Comparison of ENCODE assay signal across 8 mouse cellular contexts in the genomic region with DNA sequence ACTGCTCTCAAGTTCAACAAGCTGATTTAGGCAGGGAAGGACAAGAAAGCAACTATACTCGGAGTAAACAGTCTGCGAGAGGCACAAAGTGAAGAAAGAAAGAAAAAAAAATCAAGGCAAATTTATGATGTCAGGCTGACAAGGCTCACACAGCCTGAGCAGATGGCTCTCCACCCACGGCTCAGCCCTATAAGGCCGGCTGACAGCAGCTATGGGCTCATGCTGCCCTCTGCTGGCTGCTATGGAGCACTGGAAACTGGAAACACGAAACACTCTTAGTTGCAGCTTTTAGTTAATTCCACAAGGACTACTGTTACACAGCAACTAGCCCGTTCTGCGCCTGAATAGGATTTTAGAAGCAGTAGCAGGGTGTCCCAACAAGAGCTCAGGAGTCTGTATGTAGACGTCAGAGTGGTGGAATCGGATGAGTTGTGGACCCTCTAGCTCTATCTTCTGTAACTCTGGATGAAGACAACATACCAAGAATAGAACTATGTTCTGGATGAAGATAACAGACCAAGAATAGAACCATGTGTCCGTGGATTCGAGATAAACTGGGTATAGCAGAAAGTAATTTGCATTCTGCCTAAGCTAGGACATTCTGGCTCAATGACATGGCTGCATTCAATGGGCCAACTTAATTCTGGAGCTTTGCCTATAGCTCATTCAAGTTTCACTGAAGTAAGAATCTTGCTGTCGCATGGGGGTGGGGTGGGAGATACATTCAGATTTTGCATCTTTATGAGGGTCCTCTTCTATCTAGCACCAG. TPM values are rescaled to one million over a fixed set of nuclear protein-coding genes. Genes with fewer than 3 reads are reported as not detected.
DNase-seq lines count a peak whose midpoint lies in the region; ATAC-seq and TF ChIP-seq lines count a peak whose summit lies in the region.

No protein-coding gene starts in this region.

- H3K4me2 ChIP-seq in limb, embryonic 11.5 days (ENCODE audit: low read depth, severe bottlenecking), result no peak overlapping the region
- no peak overlapping the region for H3K4me2 ChIP-seq in midbrain, embryonic 13.5 days (replicated peaks)

- peak; percentile 99 for TF ChIP-seq CTCF in heart, adult 2 months (IDR thresholded peaks at IDR 0.05)

- H3K79me2 ChIP-seq in heart, adult 2 months (replicated peaks; ENCODE audit: control insufficient read depth, insufficient read depth, low read length), result no peaks in the 10 kb centered on the region

- TF ChIP-seq EP300 in heart, adult 2 months (IDR thresholded peaks at IDR 0.05; ENCODE audit: insufficient read depth, low read depth, low read length), result peak; percentile 95

- H3K4me3 ChIP-seq in embryonic facial prominence, embryonic 10.5 days, result no peak overlapping the region
- no peak overlapping the region for H3K4me3 ChIP-seq in heart, adult 2 months
- no peak overlapping the region for H3K4me3 ChIP-seq in limb, embryonic 11.5 days (ENCODE audit: low read depth, low read length)
- no peak overlapping the region for H3K4me3 ChIP-seq in midbrain, embryonic 13.5 days (replicated peaks)

- no peak for TF ChIP-seq POLR2A in heart, adult 2 months (IDR thresholded peaks at IDR 0.05; ENCODE audit: insufficient read depth, low read depth, low read length)

- no peaks in the 10 kb centered on the region for H3K27me3 ChIP-seq in embryonic facial prominence, embryonic 10.5 days (replicated peaks; ENCODE audit: low read depth, poor library complexity, severe bottlenecking)
- H3K27me3 ChIP-seq in heart, adult 2 months (ENCODE audit: control insufficient read depth, insufficient read depth, low read length), result no peaks in the 10 kb centered on the region
- no peaks in the 10 kb centered on the region for H3K27me3 ChIP-seq in limb, embryonic 11.5 days (ENCODE audit: control insufficient read depth, insufficient read depth, low read length)
- H3K27me3 ChIP-seq in midbrain, embryonic 13.5 days, result no peaks in the 10 kb centered on the region

- H3K27ac ChIP-seq in embryonic facial prominence, embryonic 10.5 days (replicated peaks), result no peak overlapping the region
- peak overlapping the region; percentile 47 for H3K27ac ChIP-seq in heart, adult 2 months
- no peak overlapping the region for H3K27ac ChIP-seq in limb, embryonic 11.5 days (replicated peaks; ENCODE audit: low read depth, low read length)
- H3K27ac ChIP-seq in midbrain, embryonic 13.5 days, result 0 out of 2 replicates have a peak overlapping the region, but pooled peaks have one; percentile 42

- H3K9ac ChIP-seq in heart, adult 2 months (ENCODE audit: low read depth, low read length), result no peak overlapping the region
- no peak overlapping the region for H3K9ac ChIP-seq in limb, embryonic 11.5 days (ENCODE audit: low read length)
- no peak overlapping the region for H3K9ac ChIP-seq in midbrain, embryonic 13.5 days (replicated peaks)

- H3K9me3 ChIP-seq in embryonic facial prominence, embryonic 10.5 days, result no peaks in the 10 kb centered on the region
- H3K9me3 ChIP-seq in limb, embryonic 11.5 days (ENCODE audit: control insufficient read depth, low read length), result no peaks in the 10 kb centered on the region
- no peaks in the 10 kb centered on the region for H3K9me3 ChIP-seq in midbrain, embryonic 13.5 days

- H3K36me3 ChIP-seq in embryonic facial prominence, embryonic 10.5 days (replicated peaks), result no peaks in the 10 kb centered on the region
- no peaks in the 10 kb centered on the region for H3K36me3 ChIP-seq in heart, adult 2 months (ENCODE audit: control insufficient read depth, insufficient read depth, low read length)
- no peaks in the 10 kb centered on the region for H3K36me3 ChIP-seq in limb, embryonic 11.5 days (ENCODE audit: control insufficient read depth, insufficient read depth, low read length)
- peaks cover 38% of the 10 kb centered on the region for H3K36me3 ChIP-seq in midbrain, embryonic 13.5 days

- peak; percentile 85 for ATAC-seq in limb, embryonic 11.5 days (ENCODE audit: insufficient number of reproducible peaks, low FRiP score, low TSS enrichment, low read depth)
- peak; percentile 88 for ATAC-seq in midbrain, embryonic 13.5 days

- intact Hi-C loops in heart, adult 2 months (cut with DNase I), result loop anchor here (1.0 to 10.0 kb wide), 6 partner anchors 182 to 655 kb away; no protein-coding TSS in a partner anchor

- 28% methylated on average over 12 of the region's 12 CpGs for WGBS in embryonic facial prominence, embryonic 10.5 days
- 8% methylated on average over 12 of the region's 12 CpGs for WGBS in heart, adult 2 months
- WGBS in limb, embryonic 11.5 days, result 27% methylated on average over 12 of the region's 12 CpGs
- WGBS in midbrain, embryonic 13.5 days, result 24% methylated on average over 12 of the region's 12 CpGs

- DNase-seq in B cell, adult 2 months, result peak; percentile 61 to 68
- DNase-seq in adrenal gland, adult 8-10 months, result peak; percentile 35
- DNase-seq in embryonic facial prominence, embryonic 10.5 days (ENCODE audit: low spot score), result peak; percentile 78
- peak; percentile 66 to 67 for DNase-seq in heart, adult 2 months
- peak; percentile 61 for DNase-seq in kidney, adult 18-20 months
- peak; percentile 76 for DNase-seq in limb, embryonic 11.5 days (ENCODE audit: low spot score)
- peak; percentile 53 to 81 for DNase-seq in spleen, postnatal 4 days (ENCODE audit: low spot score in 2 of 2)

- H3K4me1 ChIP-seq in embryonic facial prominence, embryonic 10.5 days, result peaks cover 4% of the 10 kb centered on the region; the same call in 1 of the 2 replicates
- peaks cover 2% of the 10 kb centered on the region for H3K4me1 ChIP-seq in heart, adult 2 months (ENCODE audit: control insufficient read depth, insufficient read depth, low read length)
- no peaks in the 10 kb centered on the region for H3K4me1 ChIP-seq in limb, embryonic 11.5 days (ENCODE audit: control insufficient read depth, insufficient read depth, low read length)
- H3K4me1 ChIP-seq in midbrain, embryonic 13.5 days (replicated peaks), result peaks cover 4% of the 10 kb centered on the region; the same call in 1 of the 2 replicates

RNA-seq across cellular contexts. Expression of gene Mrpl35, which starts 22.5 kb away (rescaled TPM):
- 10 to 100 TPM; 35.0 to 41.1 (median 39.2) TPM for total RNA-seq in adrenal gland, adult 8-10 months (2022)
- 70.8 and 71.8 TPM in 2 replicates for polyA plus RNA-seq in embryonic facial prominence, embryonic 10.5 days (2016; fragmentation: Nextera tagmentation; extraction: Ambion mirVana)
- total RNA-seq in heart, adult 2 months (2021), result 10 to 100 TPM; 48.2 to 49.0 TPM
- polyA plus RNA-seq in heart, adult 2 months (2012; rRNA removed), result 14.3 and 23.9 TPM in 2 replicates
- polyA plus RNA-seq in limb, embryonic 11.5 days (2014; fragmentation: Nextera tagmentation; extraction: Ambion mirVana), result 62.3 and 66.9 TPM in 2 replicates
- 42.3 and 47.5 TPM in 2 replicates for polyA plus RNA-seq in midbrain, embryonic 13.5 days (2015; fragmentation: Nextera tagmentation; extraction: Ambion mirVana)

RNA-seq across cellular contexts. Expression of gene Immt, which starts 26.9 kb away (rescaled TPM):
- 100 to 1,000 TPM; 226 to 361 (median 285) TPM for total RNA-seq in adrenal gland, adult 8-10 months (2022)
- 215 and 220 TPM in 2 replicates for polyA plus RNA-seq in embryonic facial prominence, embryonic 10.5 days (2016; fragmentation: Nextera tagmentation; extraction: Ambion mirVana)
- 100 to 1,000 TPM; 552 to 624 TPM for total RNA-seq in heart, adult 2 months (2021)
- polyA plus RNA-seq in heart, adult 2 months (2012; rRNA removed), result 174 and 279 TPM in 2 replicates
- polyA plus RNA-seq in limb, embryonic 11.5 days (2014; fragmentation: Nextera tagmentation; extraction: Ambion mirVana), result 208 and 213 TPM in 2 replicates
- polyA plus RNA-seq in midbrain, embryonic 13.5 days (2015; fragmentation: Nextera tagmentation; extraction: Ambion mirVana), result 161 and 163 TPM in 2 replicates

Comparison
In these comparisons a context has a peak if more than half of its experiments do, and no peak if none do; other contexts are left out.
1. H3K27ac ChIP-seq: peak in heart, adult 2 months (single experiment) and midbrain, embryonic 13.5 days (single experiment); none in embryonic facial prominence, embryonic 10.5 days (single experiment) and limb, embryonic 11.5 days (single experiment).
2. Peak in every context shown above with its lines, with median percentiles within 50 percentile points of each other: DNase-seq.